Comparison of ENCODE assay signal across 12 mouse cellular contexts in the genomic region with DNA sequence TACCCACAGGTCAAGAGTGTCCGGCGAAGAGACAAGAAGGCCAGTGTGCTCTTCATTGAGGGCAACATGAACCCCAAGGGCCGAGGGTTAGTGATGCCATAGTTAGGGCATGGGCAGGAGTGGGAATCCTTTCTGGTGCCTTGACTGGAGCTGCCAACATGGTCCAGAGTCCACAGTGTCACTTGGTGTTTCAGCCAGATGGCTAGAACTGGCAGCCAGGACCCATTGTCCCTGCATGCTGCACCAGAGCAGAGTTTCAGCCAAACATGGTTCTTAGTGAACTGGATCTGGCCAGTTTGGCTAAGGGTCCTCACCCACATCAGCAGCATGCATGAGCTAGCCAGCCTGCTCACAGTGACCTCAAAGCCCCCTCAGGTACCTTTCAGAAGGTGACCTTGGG.
"Had no signal": no experiment of that assay in that cellular context is flagged by ENCODE, and none has a peak within 500 bp of the region (broad histone marks: within the 10 kb centered on the region; RNA-seq: fewer than 3 reads in every experiment).

No protein-coding gene starts in this region.

- DNase-seq: kidney, adult 9 months; kidney, postnatal 14 days; lung, adult 2 months; lung, postnatal 36 days; thymus, postnatal 4 days had no signal

- H3K27me3 ChIP-seq: intestine, embryonic 15.5 days; limb, embryonic 12.5 days; liver, embryonic 15.5 days had no signal

- H3K9ac ChIP-seq: intestine, embryonic 15.5 days; limb, embryonic 12.5 days; liver, embryonic 15.5 days had no signal

- H3K4me3 ChIP-seq: intestine, embryonic 15.5 days; layer of hippocampus, adult 2 months; limb, embryonic 12.5 days; liver, embryonic 15.5 days had no signal

- H3K4me2 ChIP-seq: intestine, embryonic 15.5 days; limb, embryonic 12.5 days; liver, embryonic 11.5 days; liver, embryonic 15.5 days had no signal

- ATAC-seq: intestine, embryonic 15.5 days; lung, postnatal 0 days had no signal

- H3K9me3 ChIP-seq: intestine, embryonic 15.5 days; limb, embryonic 12.5 days; liver, embryonic 15.5 days had no signal

- H3K27ac ChIP-seq: intestine, embryonic 15.5 days; layer of hippocampus, adult 2 months; limb, embryonic 12.5 days; liver, embryonic 15.5 days; stomach, postnatal 0 days had no signal
